Mouse (Mus musculus): ENCODE data around the gene Dock8.
"Not testable (repeated sequence)": the region's sequence is repeated elsewhere in the genome, so short reads cannot be mapped to it uniquely, and the experiment has no call there.

Dock8 gene

GRCm38 (mm10) chr19:24998561-24998960 is 773 bp upstream of the Dock8 start:
- no peak for DNase-seq (ENCODE audit: low spot score in 2 of 2)

- no peak for DNase-seq (ENCODE audit: low spot score in 2 of 2)
Observed at GRCm38 (mm10) chr19:25000153-25000552, 819 bp downstream of the Dock8 start.

GRCm38 (mm10) chr19:25002032-25002431 is 2.7 kb downstream of the Dock8 start:
- no peak for DNase-seq (ENCODE audit: low spot score in 2 of 2)

- DNase-seq (ENCODE audit: low spot score in 2 of 2) = peak in 1 of 2 experiments; percentile 56
Observed at GRCm38 (mm10) chr19:25002828-25003227, 3.5 kb downstream of the Dock8 start.

GRCm38 (mm10) chr19:25003810-25004209 is 4.5 kb downstream of the Dock8 start:
- no peak for DNase-seq (ENCODE audit: low spot score in 2 of 2)

GRCm38 (mm10) chr19:25006686-25007085 is 7.4 kb downstream of the Dock8 start:
- DNase-seq (ENCODE audit: low spot score in 2 of 2) = no peak

GRCm38 (mm10) chr19:25008509-25008908 is 9.2 kb downstream of the Dock8 start:
- no peak for DNase-seq (ENCODE audit: low spot score in 2 of 2)

GRCm38 (mm10) chr19:25022766-25023165 is 23.4 kb downstream of the Dock8 start:
- DNase-seq (ENCODE audit: low spot score in 2 of 2) = no peak

- no peak for DNase-seq (ENCODE audit: low spot score in 2 of 2)
Observed at GRCm38 (mm10) chr19:25031765-25032164, 32.4 kb downstream of the Dock8 start.

GRCm38 (mm10) chr19:25033008-25033407 is 33.7 kb downstream of the Dock8 start:
- DNase-seq (ENCODE audit: low spot score in 2 of 2) = not testable (repeated sequence)

GRCm38 (mm10) chr19:25035825-25036224 is 36.5 kb downstream of the Dock8 start:
- no peak for DNase-seq (ENCODE audit: low spot score in 2 of 2)

- no peak for DNase-seq (ENCODE audit: low spot score in 2 of 2)
Observed at GRCm38 (mm10) chr19:25036784-25037183, 37.5 kb downstream of the Dock8 start.

GRCm38 (mm10) chr19:25037249-25037648 is 37.9 kb downstream of the Dock8 start:
- DNase-seq (ENCODE audit: low spot score in 2 of 2) = no peak

GRCm38 (mm10) chr19:25038293-25038692 is 39.0 kb downstream of the Dock8 start:
- DNase-seq (ENCODE audit: low spot score in 2 of 2) = no peak

GRCm38 (mm10) chr19:25041209-25041608 is 41.9 kb downstream of the Dock8 start:
- no peak for DNase-seq (ENCODE audit: low spot score in 2 of 2)

- no peak for DNase-seq (ENCODE audit: low spot score in 2 of 2)
Observed at GRCm38 (mm10) chr19:25042973-25043372, 43.6 kb downstream of the Dock8 start.

- no peak for DNase-seq (ENCODE audit: low spot score in 2 of 2)
Observed at GRCm38 (mm10) chr19:25044057-25044456, 44.7 kb downstream of the Dock8 start.

- DNase-seq (ENCODE audit: low spot score in 2 of 2) = peak; percentile 52 to 76
Observed at GRCm38 (mm10) chr19:25052355-25052754, 53.0 kb downstream of the Dock8 start.

GRCm38 (mm10) chr19:25053152-25053551 is 53.8 kb downstream of the Dock8 start:
- no peak for DNase-seq (ENCODE audit: low spot score in 2 of 2)

GRCm38 (mm10) chr19:25055025-25055424 is 55.7 kb downstream of the Dock8 start:
- DNase-seq (ENCODE audit: low spot score in 2 of 2) = no peak

- no peak for DNase-seq (ENCODE audit: low spot score in 2 of 2)
Observed at GRCm38 (mm10) chr19:25055559-25055958, 56.2 kb downstream of the Dock8 start.

GRCm38 (mm10) chr19:25056224-25056623 is 56.9 kb downstream of the Dock8 start:
- no peak for DNase-seq (ENCODE audit: low spot score in 2 of 2)

GRCm38 (mm10) chr19:25057826-25058225 is 58.5 kb downstream of the Dock8 start:
- no peak for DNase-seq (ENCODE audit: low spot score in 2 of 2)

- DNase-seq (ENCODE audit: low spot score in 2 of 2) = no peak
Observed at GRCm38 (mm10) chr19:25059847-25060364, 60.6 kb downstream of the Dock8 start.

All from spleen, postnatal 4 days (tissue).